Mouse (Mus musculus): ENCODE measurements at regions not wholly inside any gene's neighbourhood (a gene's known extent, or its start where the extent isn't known, plus 50 kb on each side); places are given as distances from the start of the nearest gene placed in this dataset.

GRCm38 (mm10) chr8:76538806-76539480 lies 360.3 kb upstream of the Nr3c2 start:
- peak in 1 of 2 experiments; percentile 60 for DNase-seq (ENCODE audit: low spot score in 2 of 2)

DNA sequence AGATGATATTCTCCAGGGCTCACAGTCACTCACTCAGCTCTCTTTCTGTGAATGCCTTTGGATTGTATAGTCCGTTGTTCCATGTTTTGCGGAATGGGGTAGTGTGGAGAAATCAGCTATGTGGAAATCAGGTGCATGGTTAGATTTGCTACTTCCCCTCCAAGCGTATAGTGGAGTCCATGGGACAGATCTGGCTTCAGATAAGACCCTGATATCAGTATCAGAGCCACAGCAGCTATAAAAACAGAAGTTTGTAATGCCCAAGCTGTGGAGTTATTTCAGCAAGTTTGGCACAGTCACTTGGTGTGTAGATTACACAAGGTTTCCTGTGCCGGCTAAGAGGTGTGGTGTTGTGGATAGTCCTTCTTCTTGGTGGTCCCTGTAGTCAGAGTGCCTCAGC lies 359.6 kb upstream of the Nr3c2 start:
- no peak for DNase-seq (ENCODE audit: low spot score in 2 of 2)

GRCm38 (mm10) chr8:76540611-76541010 lies 358.6 kb upstream of the Nr3c2 start:
- DNase-seq (ENCODE audit: low spot score in 2 of 2) = no peak

GRCm38 (mm10) chr8:76551681-76552080 lies 347.6 kb upstream of the Nr3c2 start:
- no peak for DNase-seq (ENCODE audit: low spot score in 2 of 2)

DNA sequence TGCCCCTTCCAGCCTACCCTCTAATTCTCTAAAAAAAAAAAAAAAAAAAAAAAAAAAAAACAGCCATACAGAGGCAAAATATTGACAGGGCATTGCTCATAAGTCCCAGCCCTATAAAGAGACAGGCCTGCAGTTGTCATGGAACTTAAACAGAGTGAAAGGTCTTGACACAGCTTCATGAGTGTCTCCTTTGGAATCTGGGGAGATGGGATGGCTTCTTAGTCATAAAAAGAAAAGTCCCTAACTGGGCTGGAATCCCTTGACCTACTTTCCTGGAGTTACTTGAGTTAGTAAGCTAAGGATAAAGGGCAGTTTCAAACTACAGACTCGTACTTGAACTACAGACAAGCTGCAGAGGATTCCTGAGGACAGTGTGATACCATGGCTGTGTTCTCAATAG lies 297.7 kb upstream of the Nr3c2 start:
- DNase-seq (ENCODE audit: low spot score in 2 of 2) = no peak

- DNase-seq (ENCODE audit: low spot score in 2 of 2) = no peak
Observed at GRCm38 (mm10) chr8:76618721-76619120, 280.5 kb upstream of the Nr3c2 start.

DNA sequence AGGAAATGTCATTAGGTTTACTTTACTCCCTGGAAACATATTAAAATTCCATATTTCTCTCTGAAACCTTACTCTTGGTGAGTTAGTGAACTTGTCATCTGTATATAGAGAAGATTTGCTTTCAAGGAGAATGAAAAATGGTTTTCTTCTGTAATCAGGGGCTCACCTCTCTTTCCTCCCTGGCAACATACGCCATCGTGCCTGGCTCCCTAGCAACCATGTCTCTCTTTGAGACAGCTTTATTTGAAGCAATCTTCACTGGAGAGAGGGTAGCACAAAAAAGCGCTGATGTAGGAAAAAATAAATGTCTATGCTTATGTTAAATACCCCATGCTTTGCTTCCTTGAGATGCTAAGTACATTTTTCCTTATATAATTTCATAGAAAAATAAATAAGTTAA lies 278.4 kb upstream of the Nr3c2 start:
- DNase-seq (ENCODE audit: low spot score in 2 of 2) = no peak

GRCm38 (mm10) chr8:76633086-76633485 lies 266.2 kb upstream of the Nr3c2 start:
- DNase-seq (ENCODE audit: low spot score in 2 of 2) = no peak
